Mouse (Mus musculus) layer of hippocampus, postnatal 36 days (tissue): ENCODE results near the gene Frem1. TPM values are rescaled to one million over a fixed set of nuclear protein-coding genes. Genes with fewer than 3 reads are reported as not detected.

Experiments
- DNase-seq, 2 experiments: peaks; one replicate each; pipeline ENCODE4 v3.0.0; 2022
- total RNA-seq, 2 experiments: library from RNA; stranded (reverse); gene quantifications; 2 replicates each; pipeline ENCODE4 v1.2.3; 2021

Frem1 gene
- total RNA-seq, 2 experiments from 2014 or later, result 2.7 to 3.1 TPM

- no peak for DNase-seq
Measured at GRCm38 (mm10) chr4:83020759-83021555, 31.2 kb downstream of the Frem1 start.

- DNase-seq, result no peak
Measured at GRCm38 (mm10) chr4:83018111-83019105, 33.7 kb downstream of the Frem1 start.

DNA sequence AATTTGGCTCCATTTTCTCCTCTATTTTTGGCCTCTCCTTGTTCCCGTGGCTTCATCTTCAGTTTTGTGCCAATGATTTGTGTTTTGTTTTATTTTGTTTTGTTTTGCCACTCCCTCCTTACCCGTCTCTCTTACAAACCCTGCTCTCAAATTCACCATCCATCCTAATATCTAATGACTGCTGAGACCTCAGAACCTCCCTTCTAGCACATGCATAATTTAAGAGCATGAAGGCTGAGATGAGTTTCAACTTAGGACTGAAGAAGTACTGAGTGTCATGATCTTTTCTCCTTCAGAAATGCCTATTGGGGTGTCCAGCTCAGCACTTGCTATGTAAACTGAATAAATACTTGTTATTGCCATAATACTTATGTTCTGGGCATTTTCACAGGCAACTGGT lies 37.6 kb downstream of the Frem1 start:
- no peak for DNase-seq

- DNase-seq, result no peak
Measured at GRCm38 (mm10) chr4:83004086-83004485, 48.1 kb downstream of the Frem1 start.

DNA sequence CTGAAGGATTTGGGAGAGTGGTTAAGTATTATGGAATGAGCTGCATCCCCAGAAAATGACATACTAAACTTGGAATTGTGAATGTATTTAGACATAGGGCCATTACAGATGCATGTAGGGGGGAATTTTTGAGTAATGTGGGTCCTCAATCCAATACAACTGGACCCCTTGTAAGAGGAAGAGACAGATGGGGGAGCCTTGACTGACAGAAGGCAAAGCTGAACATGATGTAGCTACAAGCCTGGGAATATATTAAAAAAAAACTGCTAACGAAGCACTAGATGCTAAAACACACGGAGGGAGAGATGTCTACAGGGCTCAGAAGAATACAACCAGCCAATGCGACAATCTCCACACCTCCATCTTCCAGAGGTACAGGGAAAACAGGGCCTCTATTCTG lies 60.1 kb downstream of the Frem1 start:
- no peak for DNase-seq

DNA sequence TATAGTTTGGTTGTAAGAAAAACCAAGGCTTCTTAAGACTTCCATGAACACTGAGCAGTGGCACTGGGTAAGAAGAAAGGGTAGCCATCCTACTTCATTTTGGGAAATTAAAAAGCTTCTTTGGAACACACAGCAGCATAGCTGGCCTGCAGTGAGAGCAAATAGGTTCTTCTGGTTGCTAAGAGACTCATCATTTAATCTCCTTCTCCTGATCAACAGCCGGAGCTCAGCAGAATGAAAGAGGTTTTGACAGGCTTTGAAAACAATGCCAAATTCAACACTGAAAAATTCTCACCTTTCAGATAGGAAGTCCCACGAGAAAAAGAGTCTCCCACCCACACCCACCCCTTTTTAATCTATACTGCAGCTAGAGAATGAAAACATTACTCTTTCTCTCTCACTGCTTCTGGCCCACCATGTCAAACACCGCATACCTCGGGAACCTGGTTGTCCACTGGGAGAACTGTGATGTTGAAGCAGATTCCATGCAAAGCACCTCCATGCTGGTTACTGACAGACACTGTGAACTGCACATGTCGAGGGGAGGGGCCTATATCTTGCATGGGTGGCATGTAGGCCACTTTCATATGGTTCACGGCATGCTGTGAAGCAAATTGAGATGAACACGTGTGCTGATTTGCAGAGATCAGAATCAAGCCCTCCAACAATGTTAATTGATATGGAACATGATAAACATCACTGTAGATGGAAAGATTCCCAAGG lies 61.0 kb downstream of the Frem1 start:
- no peak for DNase-seq

GRCm38 (mm10) chr4:82972381-82972780 lies 79.8 kb downstream of the Frem1 start:
- no peak for DNase-seq

- DNase-seq, result no peak
Measured at GRCm38 (mm10) chr4:82970901-82971648, 81.1 kb downstream of the Frem1 start.

DNA sequence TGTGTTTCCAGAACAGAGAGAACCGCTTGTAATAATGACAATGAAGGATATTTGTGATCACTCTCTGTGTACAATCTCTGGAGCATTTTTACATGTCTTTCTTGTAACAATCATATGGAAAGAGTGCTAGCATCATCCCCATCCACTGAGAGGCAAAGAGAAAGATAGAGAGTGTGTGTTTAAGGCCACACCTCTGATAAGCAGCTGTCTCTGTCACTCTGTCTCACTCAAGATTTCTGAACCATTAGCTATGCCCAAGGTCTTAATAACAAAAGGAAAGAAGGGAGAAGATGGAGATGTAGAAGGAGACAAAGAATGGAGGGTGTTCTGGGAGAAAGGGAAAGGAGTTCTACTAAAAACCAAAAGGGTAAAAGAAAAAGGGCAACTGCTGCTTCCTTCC lies 91.1 kb downstream of the Frem1 start:
- no peak for DNase-seq

DNA sequence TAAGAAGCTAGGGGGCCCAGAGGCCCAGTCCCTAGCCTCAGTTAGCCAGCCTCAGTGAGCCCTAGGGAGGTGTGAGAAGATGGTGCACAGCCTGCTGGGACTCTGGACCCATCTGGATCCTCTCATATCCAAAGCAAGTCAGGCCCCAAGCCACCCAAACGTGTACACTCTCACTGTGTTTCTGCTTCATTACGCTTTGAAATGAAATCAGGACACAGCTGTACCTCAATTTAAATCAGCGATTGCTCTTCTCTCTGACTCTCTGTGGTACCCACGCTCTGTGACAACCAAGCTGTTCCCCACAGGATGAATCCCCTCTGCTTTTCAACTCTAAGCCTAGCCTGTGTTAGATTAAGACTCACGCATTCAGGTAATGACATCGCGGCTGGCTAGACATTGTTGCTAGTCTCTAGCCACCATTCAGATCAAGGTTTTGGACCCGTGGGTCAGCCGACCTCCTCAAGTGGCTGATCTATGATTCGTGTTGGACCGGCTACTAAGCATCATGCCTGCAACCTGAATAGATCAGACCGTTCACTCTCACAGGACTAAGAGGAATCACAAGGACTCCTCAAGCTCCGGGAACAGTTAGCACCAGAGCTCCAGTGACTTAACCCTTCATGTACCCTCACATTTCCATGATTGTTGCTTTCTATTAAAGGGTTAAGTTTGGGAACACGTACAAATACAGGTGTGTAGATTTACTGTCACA lies 94.2 kb downstream of the Frem1 start:
- DNase-seq, result peak; percentile 26 to 39

DNA sequence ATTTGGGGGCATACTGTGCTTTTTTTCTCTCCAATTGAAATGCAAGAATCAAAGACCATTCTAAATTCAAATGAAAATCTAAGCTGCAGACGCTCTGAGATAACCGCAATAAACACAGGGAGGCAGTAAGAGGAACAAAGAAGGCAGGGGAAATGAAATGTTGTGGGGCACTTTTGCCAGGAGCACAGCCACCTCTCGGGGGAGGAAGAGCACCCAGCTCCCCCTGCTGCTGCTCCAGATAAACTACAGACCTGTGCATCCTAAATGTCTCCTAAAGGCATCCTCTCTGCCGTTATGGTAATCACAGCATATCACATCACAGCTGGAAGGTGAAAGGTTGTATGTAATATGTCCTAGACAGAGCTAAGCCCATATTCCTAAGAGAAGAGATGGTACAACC lies 98.1 kb downstream of the Frem1 start:
- DNase-seq, result no peak

GRCm38 (mm10) chr4:82949511-82949910 lies 102.6 kb downstream of the Frem1 start:
- DNase-seq, result no peak

- DNase-seq, result no peak
Measured at GRCm38 (mm10) chr4:82946721-82947120, 105.4 kb downstream of the Frem1 start.

DNA sequence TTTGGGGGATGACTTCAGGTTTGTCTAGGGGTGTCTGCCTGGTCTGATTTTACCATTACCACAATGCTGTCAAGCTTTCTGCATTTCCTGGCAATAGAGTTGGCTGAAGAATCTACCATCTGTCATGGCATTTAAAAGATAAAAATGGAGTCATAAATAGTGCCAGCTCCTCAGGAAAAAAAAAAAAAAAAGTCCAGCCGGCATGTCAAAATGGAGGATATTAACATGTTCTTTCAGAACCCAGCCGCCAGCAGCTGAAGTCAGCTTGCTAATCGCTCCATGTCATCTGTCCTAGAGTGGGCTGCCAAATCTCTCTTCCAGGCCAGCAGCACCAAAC lies 105.9 kb downstream of the Frem1 start:
- DNase-seq, result peak; percentile 70 to 77

DNA sequence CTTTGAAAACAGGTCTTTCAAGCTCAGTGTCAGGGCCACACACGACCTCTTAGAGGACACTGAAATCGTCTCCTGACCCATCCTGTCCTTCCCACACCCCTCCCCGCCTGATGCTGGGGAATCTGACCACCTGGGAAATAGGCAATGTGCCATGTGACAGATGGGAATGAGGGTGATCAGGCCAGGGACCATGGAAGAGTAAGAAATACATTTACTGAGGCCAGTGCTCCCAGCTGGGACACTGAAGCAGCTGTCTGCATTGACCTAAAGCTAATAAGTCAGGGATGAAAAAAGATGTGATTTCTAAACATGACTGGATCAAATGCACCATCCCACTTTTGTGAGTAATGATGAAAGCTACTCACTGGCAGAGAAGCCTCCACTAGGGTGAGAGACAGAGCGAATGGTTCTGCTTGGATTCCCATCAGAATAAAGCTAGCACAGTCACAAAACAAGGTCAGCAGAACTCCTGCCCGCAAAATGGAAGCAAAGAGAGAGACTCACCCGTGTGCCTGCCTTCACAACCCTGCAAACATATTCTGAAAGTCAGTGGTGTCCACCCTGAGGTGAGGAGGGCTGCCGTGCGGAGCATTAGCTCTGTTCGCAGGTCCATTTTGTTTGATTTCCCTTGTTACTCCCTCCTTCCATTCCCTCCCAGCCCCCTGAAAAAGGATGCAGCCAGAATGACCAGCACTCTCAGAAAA lies 106.4 kb downstream of the Frem1 start:
- peak in 1 of 2 experiments; percentile 17 for DNase-seq

DNA sequence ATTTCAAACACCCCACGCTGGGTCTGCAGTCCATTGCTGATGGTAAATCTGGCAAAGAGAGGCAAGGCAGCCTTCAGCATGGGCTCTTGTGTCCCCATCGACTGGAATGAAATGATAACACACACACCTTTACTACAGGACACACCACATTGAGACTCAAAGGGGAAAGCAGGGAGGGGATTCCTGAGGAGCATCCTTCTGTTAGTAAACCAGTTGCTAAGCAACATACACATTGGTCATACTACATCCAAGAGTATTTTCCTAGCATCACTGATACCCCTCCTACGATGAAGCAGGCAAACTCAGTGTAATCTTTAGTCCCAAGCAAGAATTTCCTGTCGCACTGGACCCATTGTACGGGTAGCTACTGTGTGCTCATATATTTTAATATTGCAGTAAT lies 111.5 kb downstream of the Frem1 start:
- no peak for DNase-seq

DNA sequence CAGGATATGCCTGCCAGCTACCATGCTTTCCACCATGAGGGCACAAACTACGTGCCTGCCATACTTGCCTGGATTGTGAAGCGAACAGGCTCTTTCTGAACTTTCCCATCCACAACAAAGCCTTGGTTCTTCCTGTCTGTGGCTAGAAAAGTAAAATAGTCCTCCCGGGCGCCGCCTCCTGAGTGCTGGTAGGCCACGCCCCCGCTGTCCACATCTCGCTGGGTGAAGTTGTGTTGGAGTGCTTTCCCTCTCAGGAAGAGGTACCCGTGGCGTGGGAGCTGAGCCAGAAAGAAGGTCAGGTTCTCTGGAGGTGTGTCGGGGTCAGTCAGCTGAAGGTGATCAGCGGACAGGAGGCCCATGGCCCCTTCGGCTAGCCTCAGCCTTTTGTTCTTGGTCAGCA lies 111.9 kb downstream of the Frem1 start:
- no peak for DNase-seq

DNA sequence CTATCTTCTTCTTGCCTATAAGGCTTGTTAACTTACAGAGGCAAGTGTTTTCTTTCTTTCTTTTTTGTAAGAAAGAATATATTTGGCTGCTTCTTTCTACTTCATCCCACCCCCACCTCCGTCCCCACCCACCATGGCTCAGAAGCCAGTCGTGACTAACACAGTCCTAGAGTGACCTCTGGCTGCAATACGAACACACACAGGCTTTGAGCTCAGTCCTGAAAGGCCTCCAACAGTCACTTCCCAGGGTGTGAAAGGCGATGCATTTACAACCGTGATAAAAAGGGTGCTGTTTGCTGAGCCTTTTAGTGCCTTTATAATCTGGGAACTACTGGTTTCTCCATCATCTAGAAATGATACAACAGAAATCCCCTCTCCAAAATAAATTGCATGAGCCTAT lies 117.8 kb downstream of the Frem1 start:
- DNase-seq, result peak in 1 of 2 experiments; percentile 19

DNA sequence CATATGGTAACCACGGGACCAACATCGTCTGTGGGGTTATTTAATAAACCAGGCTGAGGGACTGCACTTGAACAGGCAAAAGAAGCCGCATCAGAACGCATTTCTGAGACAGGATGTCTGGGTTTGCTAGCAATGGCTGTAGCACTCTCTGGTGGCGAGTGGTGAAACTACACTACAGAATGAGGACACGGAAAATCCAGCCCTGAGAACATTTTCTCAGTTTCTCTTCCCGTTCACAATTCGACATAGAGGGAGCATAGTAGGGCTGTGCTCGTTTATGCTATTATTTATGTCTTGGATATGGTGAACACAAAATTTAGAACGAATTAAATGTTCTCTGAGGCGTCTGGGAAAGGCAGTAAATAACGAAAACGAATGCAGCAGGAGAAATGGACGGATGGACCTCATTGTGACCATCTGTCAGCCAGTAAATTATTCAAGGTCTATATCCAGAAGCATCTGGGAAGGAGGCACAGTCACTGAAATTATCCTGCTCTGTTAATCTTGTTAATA lies 118.4 kb downstream of the Frem1 start:
- DNase-seq, result peak; percentile 73 to 79

DNA sequence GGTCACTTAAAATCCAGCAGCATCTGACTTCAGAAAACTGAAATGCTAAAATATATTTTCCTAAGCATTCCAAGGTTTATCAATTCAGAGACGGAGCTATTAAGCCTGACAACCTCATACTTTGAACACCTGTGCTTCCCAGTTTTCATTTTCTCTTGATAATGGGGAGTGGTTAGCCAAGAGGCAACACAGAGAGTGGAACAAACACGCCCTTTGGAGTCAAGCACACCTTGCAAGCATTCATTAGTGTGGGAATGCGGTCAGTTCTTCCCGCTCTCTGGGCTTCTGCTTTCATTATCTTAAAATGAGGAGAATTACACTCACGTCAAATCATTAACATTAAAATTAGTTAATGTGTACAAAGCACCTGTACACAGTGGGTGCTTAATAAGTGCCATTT lies 122.1 kb downstream of the Frem1 start:
- no peak for DNase-seq

GRCm38 (mm10) chr4:82921962-82922361 lies 130.2 kb downstream of the Frem1 start:
- DNase-seq, result no peak
